Mouse (Mus musculus) embryonic facial prominence, embryonic 13.5 days (tissue): ENCODE measurements around the gene St6galnac3. TPM values are rescaled to one million over a fixed set of nuclear protein-coding genes. Genes with fewer than 3 reads are reported as not detected.

Experiments used
- ATAC-seq: fragments of 200-750 bp; cut with Nextera tagmentation; 2 replicates; pipeline ENCODE4 v1.8.0; 2017; ENCODE audit warnings: low read depth; ENCODE audit not compliant: insufficient number of reproducible peaks, insufficient read depth, low FRiP score, low TSS enrichment
- H3K27ac ChIP-seq: fragments of 300-500 bp; sonication (generic); 2 replicates; pipeline ENCODE4 v1.5.1; 2015; ENCODE audit warnings: moderate library complexity, mild to moderate bottlenecking, inconsistent platforms
- H3K27me3 ChIP-seq: fragments of 300-500 bp; sonication (generic); 2 replicates; pipeline ENCODE4 v1.6.1; 2015; ENCODE audit warnings: mild to moderate bottlenecking, inconsistent platforms
- H3K36me3 ChIP-seq: fragments of 300-500 bp; sonication (generic); 2 replicates; pipeline ENCODE4 v1.6.1; 2015; ENCODE audit warnings: mild to moderate bottlenecking, inconsistent platforms
- H3K4me1 ChIP-seq: fragments of 300-500 bp; sonication (generic); 2 replicates; pipeline ENCODE4 v1.6.1; 2015; ENCODE audit warnings: inconsistent platforms
- H3K4me2 ChIP-seq: fragments of 300-500 bp; sonication (generic); 2 replicates; pipeline ENCODE4 v1.6.1; 2015; ENCODE audit warnings: moderate library complexity, mild to moderate bottlenecking, inconsistent platforms
- H3K4me3 ChIP-seq: fragments of 300-500 bp; sonication (generic); 2 replicates; pipeline ENCODE4 v1.5.1; 2015; ENCODE audit warnings: mild to moderate bottlenecking, inconsistent platforms
- H3K9ac ChIP-seq: fragments of 300-500 bp; sonication (generic); 2 replicates; pipeline ENCODE4 v1.6.1; 2015; ENCODE audit warnings: mild to moderate bottlenecking, inconsistent platforms
- H3K9me3 ChIP-seq: fragments of 300-500 bp; sonication (generic); 2 replicates; pipeline ENCODE4 v1.6.1; 2016; ENCODE audit warnings: inconsistent platforms
- WGBS: fragments of 180-500 bp; shearing (Covaris S2); methylation state at CpG from one replicate; pipeline ENCODE4 v1.1.7; 2015; ENCODE audit warnings: mixed read lengths; 5-methylcytosine and 5-hydroxymethylcytosine counted together
- polyA plus RNA-seq: library from polyadenylated mRNA; unstranded; fragments of >200 nt; fragmentation: Nextera tagmentation; extraction: Ambion mirVana; gene quantifications from 2 replicates; pipeline ENCODE4 v1.2.1, GENCODE M21; 2015

St6galnac3 gene
- polyA plus RNA-seq, 1 experiment from 2014 or later, result 60.3 TPM

DNA sequence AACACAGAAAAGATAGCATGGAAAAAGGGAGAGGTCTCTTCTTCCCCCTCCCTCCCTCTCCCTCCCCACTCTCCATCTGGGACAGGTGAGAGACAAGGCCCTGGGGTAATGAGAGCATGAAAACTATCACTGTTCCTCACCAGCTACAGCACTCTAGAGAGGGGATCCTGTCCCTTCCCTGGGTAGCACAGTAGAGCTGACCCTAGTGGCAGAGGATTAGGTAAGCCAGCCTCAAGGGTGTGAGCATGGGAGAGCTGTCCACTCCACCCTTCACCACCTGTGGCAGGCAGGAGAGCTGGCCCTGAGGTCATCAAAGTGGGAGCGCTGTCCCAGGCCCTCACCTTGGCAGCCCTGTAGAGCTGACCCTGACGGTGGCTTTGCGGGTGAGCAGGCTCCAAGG, 387.2 kb downstream of the St6galnac3 start:
- ATAC-seq, result 0 out of 2 replicates have a peak, but pooled peaks have one; percentile 26
- H3K4me2 ChIP-seq, result no peak overlapping the region
- H3K9me3 ChIP-seq, result no peaks in the 10 kb centered on the region
- H3K27ac ChIP-seq, result no peak overlapping the region
- H3K27me3 ChIP-seq, result no peaks in the 10 kb centered on the region
- no peaks in the 10 kb centered on the region for H3K36me3 ChIP-seq
- H3K9ac ChIP-seq, result no peak overlapping the region
- no peaks in the 10 kb centered on the region for H3K4me1 ChIP-seq
- 98% methylated on average over 3 of the region's 3 CpGs for WGBS
- no peak overlapping the region for H3K4me3 ChIP-seq

DNA sequence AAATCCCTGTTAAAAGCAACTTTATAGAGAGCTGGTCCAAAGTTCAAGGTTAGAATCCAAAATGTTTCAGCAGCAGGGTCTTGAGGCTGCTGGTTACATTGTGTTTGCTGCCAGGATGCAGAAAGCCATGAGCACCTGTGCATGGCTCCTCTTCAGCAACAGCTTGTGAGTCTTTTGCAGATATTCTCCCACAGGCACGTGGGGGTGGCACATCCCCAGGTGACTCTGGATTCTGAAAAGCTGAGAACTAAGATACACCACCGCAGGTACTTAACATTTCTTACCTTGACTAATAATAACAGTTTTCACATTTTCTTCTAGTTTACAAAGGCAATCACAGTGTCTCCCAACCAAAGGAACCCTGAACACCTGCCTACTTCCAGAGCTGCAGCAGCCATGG, 387.8 kb downstream of the St6galnac3 start:
- Histone ChIP-seq H3K36me3 (no peaks in the 10 kb centered on the region), H3K27me3 (no peaks in the 10 kb centered on the region), H3K4me3 (no peak overlapping the region), H3K4me1 (no peaks in the 10 kb centered on the region), H3K9ac (no peak overlapping the region), H3K9me3 (no peaks in the 10 kb centered on the region), H3K4me2 (no peak overlapping the region), H3K27ac (no peak overlapping the region)
- no peak for ATAC-seq
- 92% methylated on average over 2 of the region's 2 CpGs for WGBS

DNA sequence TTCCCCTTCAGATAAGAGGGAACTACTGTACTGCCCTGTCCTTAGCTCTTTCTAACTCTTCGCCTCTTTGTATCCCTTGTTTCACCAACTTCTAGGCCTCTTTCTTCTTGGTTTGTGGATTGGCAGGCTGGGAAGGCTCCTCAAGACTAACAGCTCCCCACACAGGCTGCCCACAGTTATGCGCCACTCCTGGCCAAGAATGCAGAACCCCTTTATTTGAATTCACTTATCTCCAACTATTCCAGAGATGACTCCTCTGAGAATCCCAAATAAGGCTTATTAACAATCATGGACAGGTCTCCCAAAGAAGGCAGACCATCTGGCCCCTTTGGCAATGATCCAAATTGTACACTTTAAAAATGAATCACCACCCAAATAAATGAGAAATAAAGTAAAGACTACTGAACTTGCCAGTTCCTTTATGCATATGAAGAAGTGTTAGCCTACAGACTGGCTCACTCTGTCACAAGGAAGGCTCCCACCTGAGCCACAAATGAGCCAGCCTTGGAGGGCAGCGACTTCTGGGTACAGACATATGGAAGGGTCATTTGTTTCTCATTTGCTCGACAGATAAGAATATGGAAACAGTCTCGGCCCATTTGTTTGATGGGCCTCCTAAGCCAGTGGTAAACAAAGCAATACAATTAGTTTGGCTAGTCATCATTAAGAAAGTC, 390.7 kb downstream of the St6galnac3 start:
- WGBS, result 78% methylated on average over 5 of the region's 5 CpGs

DNA sequence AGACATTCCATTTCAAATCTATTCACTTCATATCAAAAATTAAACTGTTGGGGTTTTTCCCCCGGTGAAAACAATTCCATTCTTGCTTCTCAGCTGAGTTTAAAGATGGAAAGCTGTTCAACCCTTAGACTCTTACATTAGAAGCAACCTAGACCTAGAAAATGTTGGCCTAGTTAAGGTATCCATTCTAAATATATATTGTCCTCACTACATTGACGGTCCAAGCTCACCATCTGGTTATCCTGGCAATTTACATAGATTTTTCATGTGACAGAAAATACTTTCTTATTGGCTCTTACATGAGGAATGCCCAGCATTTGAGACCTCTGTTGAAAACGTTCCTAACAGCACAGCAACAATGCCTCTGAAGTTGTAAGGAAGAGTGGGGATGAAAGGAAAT, 400.7 kb downstream of the St6galnac3 start:
- no peak overlapping the region for H3K4me2 ChIP-seq
- no peak overlapping the region for H3K9ac ChIP-seq
- H3K4me1 ChIP-seq, result 0 out of 2 replicates have a peak, but pooled peaks cover 3% of the 10 kb centered on the region
- no peaks in the 10 kb centered on the region for H3K9me3 ChIP-seq
- H3K27me3 ChIP-seq, result no peaks in the 10 kb centered on the region
- 75% methylated on average over 3 of the region's 3 CpGs for WGBS
- no peaks in the 10 kb centered on the region for H3K36me3 ChIP-seq
- no peak overlapping the region for H3K27ac ChIP-seq
- no peak overlapping the region for H3K4me3 ChIP-seq
- no peak for ATAC-seq

More for the DNA sequence above, 390.7 kb downstream of the St6galnac3 start:
- Histone ChIP-seq H3K9me3 (no peaks in the 10 kb centered on the region), H3K36me3 (no peaks in the 10 kb centered on the region), H3K4me2 (no peak overlapping the region), H3K27me3 (no peaks in the 10 kb centered on the region), H3K9ac (no peak overlapping the region), H3K4me3 (no peak overlapping the region), H3K4me1 (no peaks in the 10 kb centered on the region), H3K27ac (no peak overlapping the region)
- no peak for ATAC-seq

DNA sequence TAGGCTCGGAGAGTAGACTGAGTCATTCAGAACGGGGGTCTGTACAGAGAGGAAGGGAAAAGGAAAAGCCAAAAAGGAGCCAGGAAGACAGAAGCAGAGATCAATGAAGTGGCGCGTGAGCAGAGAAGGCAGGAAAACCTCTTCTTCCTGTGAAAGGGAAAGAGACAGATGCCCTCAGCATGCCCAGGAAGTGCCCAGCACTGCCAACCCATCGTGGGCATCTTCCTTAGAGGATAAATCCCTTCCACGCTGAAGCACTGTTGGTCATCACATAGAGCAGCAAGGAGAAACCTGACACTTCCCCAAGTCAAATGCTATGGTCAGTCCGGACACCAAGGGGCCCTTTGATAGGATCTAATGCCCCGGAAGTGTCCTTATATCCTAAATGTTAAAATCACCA, 401.5 kb downstream of the St6galnac3 start:
- 78% methylated on average over 8 of the region's 8 CpGs for WGBS
- Histone ChIP-seq H3K4me2 (no peak overlapping the region), H3K36me3 (no peaks in the 10 kb centered on the region), H3K9ac (no peak overlapping the region), H3K27me3 (no peaks in the 10 kb centered on the region), H3K9me3 (no peaks in the 10 kb centered on the region), H3K4me3 (no peak overlapping the region), H3K4me1 (0 out of 2 replicates have a peak, but pooled peaks cover 3% of the 10 kb centered on the region), H3K27ac (no peak overlapping the region)
- no peak for ATAC-seq

DNA sequence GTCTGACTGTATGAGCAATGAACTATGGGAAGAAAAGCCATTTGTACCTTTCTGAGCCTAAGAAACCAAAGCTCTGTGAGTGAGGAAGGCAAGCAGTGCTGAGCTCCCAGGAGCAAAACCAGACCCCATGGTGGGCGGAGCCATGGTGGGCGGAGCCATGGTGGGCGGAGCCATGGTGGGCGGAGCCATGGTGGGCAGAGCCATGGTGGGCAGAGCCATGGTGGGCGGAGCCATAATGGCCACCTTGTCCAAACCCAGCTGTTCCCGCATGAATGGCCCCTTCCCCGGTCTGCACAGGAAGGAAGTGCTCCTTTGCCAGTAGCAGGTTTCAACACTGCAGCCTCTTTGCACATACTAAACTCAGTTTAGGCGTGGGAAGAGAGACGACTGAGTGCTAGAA, 411.4 kb downstream of the St6galnac3 start:
- Histone ChIP-seq H3K4me1 (no peaks in the 10 kb centered on the region), H3K36me3 (no peaks in the 10 kb centered on the region), H3K4me2 (no peak overlapping the region), H3K27me3 (no peaks in the 10 kb centered on the region), H3K27ac (no peak overlapping the region), H3K9ac (no peak overlapping the region), H3K9me3 (no peaks in the 10 kb centered on the region), H3K4me3 (no peak overlapping the region)
- no peak for ATAC-seq
- 74% methylated on average over 9 of the region's 9 CpGs for whole genome bisulfite sequencing

DNA sequence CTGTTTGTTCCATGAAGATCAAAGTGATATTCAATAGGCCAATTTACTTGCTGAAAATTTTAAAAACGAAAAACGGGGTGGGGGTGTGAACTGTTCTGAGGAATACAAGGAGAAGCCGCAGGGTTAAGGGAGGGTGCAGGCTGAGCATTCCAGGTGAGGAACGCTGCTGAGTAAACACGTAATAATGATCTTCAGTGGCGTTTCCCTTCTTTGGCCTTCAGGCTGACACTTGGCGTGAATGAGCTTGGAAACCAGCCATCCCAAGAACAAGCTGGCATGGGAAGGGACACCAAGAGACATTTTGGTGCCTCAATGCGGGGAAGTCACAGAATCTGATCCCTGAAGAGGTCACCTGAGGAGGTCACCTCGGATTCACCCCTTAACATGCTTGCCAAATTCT, 411.8 kb downstream of the St6galnac3 start:
- H3K4me2 ChIP-seq, result no peak overlapping the region
- no peak overlapping the region for H3K9ac ChIP-seq
- no peak overlapping the region for H3K4me3 ChIP-seq
- no peaks in the 10 kb centered on the region for H3K27me3 ChIP-seq
- 86% methylated on average over 9 of the region's 9 CpGs for WGBS
- H3K36me3 ChIP-seq, result no peaks in the 10 kb centered on the region
- ATAC-seq, result no peak
- H3K4me1 ChIP-seq, result no peaks in the 10 kb centered on the region
- no peak overlapping the region for H3K27ac ChIP-seq
- H3K9me3 ChIP-seq, result no peaks in the 10 kb centered on the region

DNA sequence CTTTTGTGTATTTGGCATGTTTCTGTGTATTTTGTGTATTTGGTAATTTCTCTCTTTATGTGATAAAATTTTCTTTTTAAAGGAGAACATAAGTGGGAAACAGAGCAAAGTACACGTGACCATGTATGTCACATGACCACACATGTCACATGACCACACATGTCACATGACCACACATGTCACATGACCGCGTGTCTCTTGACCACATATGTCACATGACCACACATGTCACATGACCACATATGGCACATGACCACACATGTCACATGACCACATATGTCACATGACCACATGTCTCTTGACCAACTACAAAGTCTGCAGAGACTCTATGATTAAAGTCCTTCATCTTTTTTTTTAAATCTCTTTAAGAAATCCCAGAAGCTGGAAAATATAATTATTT, 413.0 kb downstream of the St6galnac3 start:
- H3K9ac ChIP-seq, result no peak overlapping the region
- no peaks in the 10 kb centered on the region for H3K36me3 ChIP-seq
- no peaks in the 10 kb centered on the region for H3K27me3 ChIP-seq
- H3K9me3 ChIP-seq, result no peaks in the 10 kb centered on the region
- ATAC-seq, result no peak
- no peak overlapping the region for H3K4me2 ChIP-seq
- H3K27ac ChIP-seq, result no peak overlapping the region
- no peak overlapping the region for H3K4me3 ChIP-seq
- 89% methylated on average over 3 of the region's 3 CpGs for WGBS
- H3K4me1 ChIP-seq, result no peaks in the 10 kb centered on the region

DNA sequence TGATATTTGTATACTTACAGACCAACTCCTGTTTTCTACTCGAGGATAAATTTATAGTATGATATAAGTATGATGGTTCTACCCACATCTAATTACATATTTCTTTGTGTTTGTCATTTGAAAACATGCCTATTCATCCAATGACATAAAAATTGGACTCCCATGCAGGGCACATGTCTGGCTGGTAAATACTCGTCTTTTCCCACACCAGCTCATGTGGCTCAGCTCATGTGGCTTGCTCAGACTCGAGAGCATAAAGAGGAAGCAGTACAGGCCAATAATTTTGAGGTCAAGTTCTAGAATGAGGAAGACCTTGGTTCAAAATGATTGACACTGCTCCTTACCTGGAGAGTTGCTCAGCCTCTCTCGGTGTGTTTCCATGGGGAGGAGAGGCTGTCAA, 416.6 kb downstream of the St6galnac3 start:
- no peaks in the 10 kb centered on the region for H3K9me3 ChIP-seq
- no peak overlapping the region for H3K27ac ChIP-seq
- no peaks in the 10 kb centered on the region for H3K4me1 ChIP-seq
- H3K9ac ChIP-seq, result no peak overlapping the region
- WGBS, result 82% methylated on average over 4 of the region's 4 CpGs
- ATAC-seq, result no peak
- no peaks in the 10 kb centered on the region for H3K36me3 ChIP-seq
- H3K4me2 ChIP-seq, result no peak overlapping the region
- H3K27me3 ChIP-seq, result no peaks in the 10 kb centered on the region
- no peak overlapping the region for H3K4me3 ChIP-seq

DNA sequence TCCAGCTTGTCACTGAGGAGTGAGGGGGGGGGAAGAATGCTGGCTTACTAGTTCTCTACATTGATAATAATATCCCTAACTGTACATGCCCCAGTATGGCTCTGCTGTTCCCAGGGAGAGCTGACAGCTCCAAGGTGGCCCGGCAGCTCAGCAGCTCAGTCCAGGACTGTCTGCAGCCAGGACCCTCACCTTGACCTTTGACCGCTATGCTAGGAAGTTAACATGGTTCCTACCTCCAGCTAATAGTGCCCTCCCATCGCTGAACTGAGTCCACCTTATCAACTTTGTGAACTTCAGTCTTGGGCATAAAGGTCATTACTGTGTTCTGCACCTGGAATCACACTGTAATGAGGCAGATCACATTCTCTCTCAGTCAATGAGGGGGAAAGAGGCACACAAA, 419.8 kb downstream of the St6galnac3 start:
- H3K27ac ChIP-seq, result no peak overlapping the region
- H3K4me3 ChIP-seq, result no peak overlapping the region
- no peaks in the 10 kb centered on the region for H3K27me3 ChIP-seq
- no peaks in the 10 kb centered on the region for H3K36me3 ChIP-seq
- peaks cover 6% of the 10 kb centered on the region; the same call in 1 of the 2 replicates for H3K4me1 ChIP-seq
- H3K9ac ChIP-seq, result no peak overlapping the region
- no peak overlapping the region for H3K4me2 ChIP-seq
- no peaks in the 10 kb centered on the region for H3K9me3 ChIP-seq
- ATAC-seq, result 0 out of 2 replicates have a peak, but pooled peaks have one; percentile 52
- WGBS, result 76% methylated on average over 3 of the region's 3 CpGs

DNA sequence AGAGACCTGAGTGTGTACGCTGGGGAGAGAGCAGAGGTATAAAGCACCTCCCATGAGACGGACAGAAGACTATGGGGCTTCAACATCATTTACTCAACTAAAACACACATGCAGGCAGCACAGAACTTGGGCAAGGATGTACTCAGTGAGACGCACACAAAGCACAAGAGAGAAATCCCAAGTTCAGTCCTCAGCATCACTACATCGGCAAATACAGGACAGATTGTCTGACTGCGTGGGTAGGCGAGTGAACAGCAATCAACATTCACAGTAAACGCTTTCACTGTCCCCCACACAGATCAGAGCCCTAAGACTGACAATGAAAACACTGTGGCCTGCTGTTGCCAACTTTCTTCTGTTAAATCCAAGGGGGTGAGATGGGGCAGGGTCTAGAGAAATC, 422.6 kb downstream of the St6galnac3 start:
- H3K4me2 ChIP-seq, result no peak overlapping the region
- no peaks in the 10 kb centered on the region for H3K9me3 ChIP-seq
- no peaks in the 10 kb centered on the region for H3K36me3 ChIP-seq
- peaks cover 11% of the 10 kb centered on the region for H3K4me1 ChIP-seq
- H3K27me3 ChIP-seq, result no peaks in the 10 kb centered on the region
- ATAC-seq, result no peak
- no peak overlapping the region for H3K27ac ChIP-seq
- H3K4me3 ChIP-seq, result no peak overlapping the region
- no peak overlapping the region for H3K9ac ChIP-seq
- WGBS, result 91% methylated on average over 7 of the region's 7 CpGs

DNA sequence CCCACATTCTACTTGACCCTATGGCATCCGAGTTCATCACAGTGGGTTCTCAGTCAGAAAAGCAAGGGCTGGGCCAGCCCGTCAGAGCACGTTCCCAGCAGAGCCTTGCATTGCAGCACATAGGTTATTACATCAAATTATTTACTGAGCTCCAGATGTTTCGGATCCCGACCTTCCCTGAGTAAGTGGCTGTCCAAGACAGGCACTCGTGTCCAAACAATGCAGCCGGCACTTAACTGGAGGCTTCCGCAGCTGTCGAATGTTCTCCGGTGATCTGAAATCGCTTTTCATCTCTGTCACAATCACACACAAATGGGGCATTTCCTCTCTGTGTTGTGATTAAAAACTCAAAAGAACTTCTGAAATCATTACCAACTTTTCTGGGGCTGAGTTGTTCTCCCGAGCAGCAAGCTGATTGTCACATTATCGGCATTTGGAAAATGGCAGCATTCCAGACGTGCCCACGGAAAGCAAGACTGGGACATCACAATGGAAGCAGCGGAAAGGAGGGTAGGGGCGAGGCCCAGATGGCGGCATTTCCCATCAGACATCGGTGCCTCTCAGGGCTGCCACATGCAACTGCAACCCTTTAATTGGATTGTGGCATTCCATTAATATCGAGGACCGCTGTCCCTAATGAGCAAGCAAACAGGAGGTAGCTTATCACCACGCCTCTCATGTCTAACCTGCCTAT, 428.5 kb downstream of the St6galnac3 start:
- Histone ChIP-seq H3K36me3 (0 out of 2 replicates have a peak, but pooled peaks cover 8% of the 10 kb centered on the region), H3K27ac (no peak overlapping the region; the same call in 1 of the 2 replicates), H3K4me3 (no peak overlapping the region), H3K4me2 (peak overlapping the region; percentile 24), H3K4me1 (peaks cover 32% of the 10 kb centered on the region), H3K27me3 (no peaks in the 10 kb centered on the region), H3K9ac (no peak overlapping the region), H3K9me3 (no peaks in the 10 kb centered on the region)
- ATAC-seq, result no peak
- 43% methylated on average over 22 of the region's 22 CpGs for WGBS
